Mouse (Mus musculus): Measurements from ENCODE around the gene Olfr846. TPM values are rescaled to one million over a fixed set of nuclear protein-coding genes. Genes with fewer than 3 reads are reported as not detected.

The Olfr846 gene
- not detected in 2 replicates for polyA plus RNA-seq (2016; fragmentation: Nextera tagmentation; extraction: Ambion mirVana)

DNA sequence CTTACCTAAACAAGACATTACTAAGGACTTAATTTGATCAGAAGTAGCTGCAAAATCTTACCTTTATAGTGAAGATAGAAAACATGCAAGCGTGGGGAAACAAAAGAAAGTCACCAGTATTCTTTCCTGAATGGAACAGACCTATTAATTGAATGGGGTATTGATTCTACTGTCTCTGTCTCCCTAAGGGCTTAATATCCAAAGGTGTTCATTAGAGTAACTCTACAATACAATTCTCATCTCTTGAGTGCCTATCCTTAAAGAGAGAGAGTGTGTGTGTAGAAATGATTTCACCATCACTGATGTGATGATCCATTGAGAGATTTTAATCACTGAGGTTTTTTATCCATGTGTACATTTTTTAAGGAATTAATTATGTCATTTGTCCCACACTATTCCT lies at the start of gene Olfr846:
Gene Olfr846, minus strand, starts transcription at position 101 of the 400 bp plus-strand sequence.
- Histone ChIP-seq H3K4me3 (no peak within 1 kb of the TSS), H3K4me1 (replicated peaks) (no peaks in the 10 kb centered on the region), H3K9me3 (peaks cover 21% of the 10 kb centered on the region), H3K27ac (no peak within 1 kb of the TSS), H3K36me3 (no peaks in the 10 kb centered on the region), H3K27me3 (ENCODE audit: insufficient read depth, poor library complexity, severe bottlenecking) (no peaks in the 10 kb centered on the region)
- DNase-seq (ENCODE audit: low spot score), result no peak
- WGBS, result 52% methylated on average over 1 of the region's 1 CpGs

DNA sequence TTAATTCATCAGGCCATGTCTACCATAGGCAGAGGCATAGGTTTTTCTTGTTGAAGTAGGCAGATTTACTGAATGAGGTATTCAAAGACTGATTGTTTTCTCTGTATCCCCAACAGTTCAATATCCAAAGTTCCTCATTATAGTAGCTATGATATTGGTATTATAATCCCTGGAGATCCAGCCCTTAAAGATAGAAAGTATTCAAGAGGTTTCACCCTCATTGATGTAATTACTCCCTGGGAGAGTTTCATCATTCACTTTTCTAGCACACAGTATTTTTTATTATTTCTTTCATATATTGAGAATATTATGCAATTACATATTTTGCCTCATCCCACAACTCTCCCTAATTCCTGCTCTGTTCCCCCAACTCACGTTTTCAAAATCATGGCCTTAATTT lies 14.8 kb upstream of the Olfr846 start, which contains the start of gene Olfr847:
Gene Olfr847, minus strand, starts transcription at position 101 of the 400 bp plus-strand sequence.
- no peak for DNase-seq (ENCODE audit: low spot score)
- WGBS, result 67% methylated on average over 1 of the region's 1 CpGs
- Histone ChIP-seq H3K4me3 (no peak within 1 kb of the TSS), H3K27me3 (ENCODE audit: insufficient read depth, poor library complexity, severe bottlenecking) (no peaks in the 10 kb centered on the region), H3K4me1 (replicated peaks) (no peaks in the 10 kb centered on the region), H3K27ac (no peak within 1 kb of the TSS), H3K9me3 (peaks cover 12% of the 10 kb centered on the region), H3K36me3 (no peaks in the 10 kb centered on the region)

- peaks cover 6% of the 10 kb centered on the region; the same call in 1 of the 2 replicates for H3K9me3 ChIP-seq
- no peak within 1 kb of the TSS for H3K27ac ChIP-seq
- WGBS, result 80% methylated on average over 1 of the region's 1 CpGs
Measured at GRCm38 (mm10) chr9:19336157-19336556, 27.6 kb downstream of the Olfr846 start, which contains the start of gene Olfr845. TSS of gene Olfr845 (plus strand) at chr9:19336457.

DNA sequence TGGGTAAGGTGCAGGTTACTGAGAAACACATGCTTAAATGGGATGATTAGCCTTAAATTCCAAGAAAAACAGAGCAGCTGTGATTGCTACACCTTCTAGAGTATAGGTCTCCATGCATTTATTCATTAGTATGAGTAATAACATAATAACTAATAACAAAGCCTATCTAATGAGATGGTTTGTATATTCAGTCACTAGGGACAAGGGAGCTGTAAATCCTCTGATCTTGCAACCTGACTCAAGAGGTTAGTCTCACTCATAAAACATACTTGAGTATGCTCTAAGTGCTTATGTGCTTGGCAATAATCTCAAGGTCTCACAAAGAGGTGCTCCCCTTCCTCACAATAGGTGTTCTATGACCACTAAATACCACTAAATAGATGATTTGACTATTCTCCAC lies 47.8 kb downstream of the Olfr846 start, which contains the start of gene Olfr844:
Gene Olfr844, plus strand, starts transcription at position 301 of the 400 bp plus-strand sequence.
- H3K36me3 ChIP-seq, result no peaks in the 10 kb centered on the region
- H3K9me3 ChIP-seq, result peaks cover 38% of the 10 kb centered on the region
- no peak within 1 kb of the TSS for H3K4me3 ChIP-seq
- DNase-seq (ENCODE audit: low spot score), result no peak
- H3K27me3 ChIP-seq (ENCODE audit: insufficient read depth, poor library complexity, severe bottlenecking), result no peaks in the 10 kb centered on the region
- H3K27ac ChIP-seq, result no peak within 1 kb of the TSS
- H3K4me1 ChIP-seq (replicated peaks), result no peaks in the 10 kb centered on the region

More at GRCm38 (mm10) chr9:19336157-19336556, 27.6 kb downstream of the Olfr846 start, which contains the start of gene Olfr845:
- no peak for DNase-seq (ENCODE audit: low spot score)
- Histone ChIP-seq H3K27me3 (ENCODE audit: insufficient read depth, poor library complexity, severe bottlenecking) (no peaks in the 10 kb centered on the region), H3K4me3 (no peak within 1 kb of the TSS), H3K4me1 (replicated peaks) (no peaks in the 10 kb centered on the region), H3K36me3 (no peaks in the 10 kb centered on the region)

Other genes with a start within 250 kb of the Olfr846 start
- not detected in 2 replicates for gene Olfr836, start 243.6 kb downstream of the Olfr846 start, polyA plus RNA-seq (2016; fragmentation: Nextera tagmentation; extraction: Ambion mirVana)
- not detected in 2 replicates for gene Olfr837, start 227.7 kb downstream of the Olfr846 start, polyA plus RNA-seq (2016; fragmentation: Nextera tagmentation; extraction: Ambion mirVana)
- gene Olfr839-ps1, start 186.7 kb downstream of the Olfr846 start, polyA plus RNA-seq (2016; fragmentation: Nextera tagmentation; extraction: Ambion mirVana), result not detected in 2 replicates
- gene Olfr843, start 112.0 kb downstream of the Olfr846 start, polyA plus RNA-seq (2016; fragmentation: Nextera tagmentation; extraction: Ambion mirVana), result not detected in 2 replicates
- gene Olfr844, start 47.7 kb downstream of the Olfr846 start, polyA plus RNA-seq (2016; fragmentation: Nextera tagmentation; extraction: Ambion mirVana), result not detected in 2 replicates
- not detected in 2 replicates for gene Olfr845, start 27.5 kb downstream of the Olfr846 start, polyA plus RNA-seq (2016; fragmentation: Nextera tagmentation; extraction: Ambion mirVana)
- not detected in 2 replicates for gene Olfr847, start 14.7 kb upstream of the Olfr846 start, polyA plus RNA-seq (2016; fragmentation: Nextera tagmentation; extraction: Ambion mirVana)
- gene Olfr849, start 76.3 kb upstream of the Olfr846 start, polyA plus RNA-seq (2016; fragmentation: Nextera tagmentation; extraction: Ambion mirVana), result not detected in 2 replicates
- gene Olfr850, start 114.2 kb upstream of the Olfr846 start, polyA plus RNA-seq (2016; fragmentation: Nextera tagmentation; extraction: Ambion mirVana), result not detected in 2 replicates
- not detected in 2 replicates for gene Olfr851, start 129.3 kb upstream of the Olfr846 start, polyA plus RNA-seq (2016; fragmentation: Nextera tagmentation; extraction: Ambion mirVana)
- not detected in 2 replicates for gene Olfr853, start 177.1 kb upstream of the Olfr846 start, polyA plus RNA-seq (2016; fragmentation: Nextera tagmentation; extraction: Ambion mirVana)
- gene Olfr854, start 203.4 kb upstream of the Olfr846 start, polyA plus RNA-seq (2016; fragmentation: Nextera tagmentation; extraction: Ambion mirVana), result not detected in 2 replicates
- gene Olfr855, start 218.6 kb upstream of the Olfr846 start, polyA plus RNA-seq (2016; fragmentation: Nextera tagmentation; extraction: Ambion mirVana), result not detected in 2 replicates

Data from hindbrain, embryonic 10.5 days (tissue).